Mouse (Mus musculus) hindbrain, embryonic 10.5 days (tissue): ENCODE data around the gene Miox. TPM values are rescaled to one million over a fixed set of nuclear protein-coding genes. Genes with fewer than 3 reads are reported as not detected.

Experiments
- DNase-seq: peaks from one replicate; pipeline ENCODE4 v3.0.0-alpha.2; 2017; ENCODE audit warnings: low spot score
- H3K27ac ChIP-seq: fragments of 300-500 bp; sonication (generic); 2 replicates; pipeline ENCODE4 v1.5.1; 2016; ENCODE audit warnings: mild to moderate bottlenecking, moderate library complexity
- H3K27me3 ChIP-seq: fragments of 300-500 bp; sonication (generic); 2 replicates; pipeline ENCODE4 v1.6.1; 2016; ENCODE audit warnings: mild to moderate bottlenecking; ENCODE audit not compliant: poor library complexity, insufficient read depth, severe bottlenecking
- H3K36me3 ChIP-seq: fragments of 300-500 bp; sonication (generic); 2 replicates; pipeline ENCODE4 v1.6.1; 2016; ENCODE audit warnings: mild to moderate bottlenecking, moderate library complexity
- H3K4me1 ChIP-seq: fragments of 300-500 bp; sonication (generic); replicated peaks from 2 replicates; pipeline ENCODE4 v1.6.1; 2016; ENCODE audit warnings: mild to moderate bottlenecking
- H3K4me3 ChIP-seq: fragments of 300-500 bp; sonication (generic); 2 replicates; pipeline ENCODE4 v1.5.1; 2016; ENCODE audit warnings: mild to moderate bottlenecking, moderate library complexity
- H3K9me3 ChIP-seq: fragments of 300-500 bp; sonication (generic); 2 replicates; pipeline ENCODE4 v1.6.1; 2016; ENCODE audit warnings: mild to moderate bottlenecking, moderate library complexity
- WGBS: fragments of 180-500 bp; shearing (Covaris S2); methylation state at CpG from one replicate; pipeline ENCODE4 v1.1.7; 2016; 5-methylcytosine and 5-hydroxymethylcytosine counted together
- polyA plus RNA-seq: library from polyadenylated mRNA; unstranded; fragments of >200 nt; fragmentation: Nextera tagmentation; extraction: Ambion mirVana; gene quantifications from 2 replicates; pipeline ENCODE4 v1.2.1, GENCODE M21; 2016

The Miox gene
- polyA plus RNA-seq, 1 experiment from 2014 or later: not detected

- H3K27ac ChIP-seq: no peak within 1 kb of the TSS
- 17% methylated on average over 16 of the region's 16 CpGs for WGBS
- H3K36me3 ChIP-seq: peaks cover 12% of the 10 kb centered on the region
- H3K4me1 ChIP-seq: peaks cover 51% of the 10 kb centered on the region
- H3K27me3 ChIP-seq: peaks cover 65% of the 10 kb centered on the region
- H3K4me3 ChIP-seq: peak within 1 kb of the TSS; percentile 55
- no peak for DNase-seq
- no peaks in the 10 kb centered on the region for H3K9me3 ChIP-seq
Measured at GRCm38 (mm10) chr15:89376957-89377356, 42.8 kb downstream of the Miox start, which contains the start of gene Tymp. Gene Tymp, minus strand, starts transcription at chr15:89377039.

- no peak for DNase-seq
- Histone ChIP-seq H3K27me3 (peaks cover 69% of the 10 kb centered on the region), H3K4me1 (peaks cover 47% of the 10 kb centered on the region), H3K36me3 (peaks cover 8% of the 10 kb centered on the region), H3K27ac (no peak overlapping the region), H3K9me3 (no peaks in the 10 kb centered on the region), H3K4me3 (peak overlapping the region; percentile 23)
- WGBS: 7% methylated on average over 18 of the region's 18 CpGs
Measured at GRCm38 (mm10) chr15:89377362-89377761, 43.2 kb downstream of the Miox start.

GRCm38 (mm10) chr15:89377938-89378828 is 44.0 kb downstream of the Miox start:
- H3K27ac ChIP-seq: peak overlapping the region; percentile 73; the same call in 1 of the 2 replicates
- no peaks in the 10 kb centered on the region for H3K36me3 ChIP-seq
- H3K27me3 ChIP-seq: peaks cover 76% of the 10 kb centered on the region
- no peaks in the 10 kb centered on the region for H3K9me3 ChIP-seq
- WGBS: 11% methylated on average over 46 of the region's 46 CpGs
- H3K4me1 ChIP-seq: peaks cover 39% of the 10 kb centered on the region
- peak overlapping the region; percentile 55 for H3K4me3 ChIP-seq
- no peak for DNase-seq

- peak within 1 kb of the TSS; percentile 73 for H3K27ac ChIP-seq
- no peaks in the 10 kb centered on the region for H3K9me3 ChIP-seq
- 1% methylated on average over 33 of the region's 33 CpGs for WGBS
- H3K4me1 ChIP-seq: peaks cover 36% of the 10 kb centered on the region
- peak within 1 kb of the TSS; percentile 55 for H3K4me3 ChIP-seq
- H3K36me3 ChIP-seq: no peaks in the 10 kb centered on the region
- peak; percentile 57 for DNase-seq
- H3K27me3 ChIP-seq: peaks cover 76% of the 10 kb centered on the region
Measured at GRCm38 (mm10) chr15:89378831-89379401, 44.7 kb downstream of the Miox start, which contains the start of gene Odf3b. Gene Odf3b, minus strand, starts transcription at chr15:89379282.

GRCm38 (mm10) chr15:89379429-89379828 is 45.2 kb downstream of the Miox start:
- peaks cover 31% of the 10 kb centered on the region for H3K4me1 ChIP-seq
- no peaks in the 10 kb centered on the region for H3K36me3 ChIP-seq
- H3K27me3 ChIP-seq: peaks cover 78% of the 10 kb centered on the region
- DNase-seq: no peak
- H3K9me3 ChIP-seq: no peaks in the 10 kb centered on the region
- WGBS: 10% methylated on average over 10 of the region's 10 CpGs
- H3K4me3 ChIP-seq: peak overlapping the region; percentile 55
- H3K27ac ChIP-seq: peak overlapping the region; percentile 73; the same call in 1 of the 2 replicates

GRCm38 (mm10) chr15:89384617-89385016 is 50.4 kb downstream of the Miox start, which contains the start of gene Klhdc7b:
Gene Klhdc7b, plus strand, starts transcription at chr15:89384917.
- WGBS: 86% methylated on average over 7 of the region's 7 CpGs
- Histone ChIP-seq H3K9me3 (no peaks in the 10 kb centered on the region), H3K27me3 (peaks cover 51% of the 10 kb centered on the region), H3K4me1 (peaks cover 7% of the 10 kb centered on the region; the same call in 1 of the 2 replicates), H3K4me3 (no peak within 1 kb of the TSS), H3K27ac (no peak within 1 kb of the TSS), H3K36me3 (no peaks in the 10 kb centered on the region)
- DNase-seq: no peak

Other genes with a start within 250 kb of the Miox start
- gene Selenoo, start 245.3 kb upstream of the Miox start, polyA plus RNA-seq: 15.9 and 21.6 TPM in 2 replicates
- 23.7 and 26.0 TPM in 2 replicates for gene Tubgcp6, start 211.3 kb upstream of the Miox start, polyA plus RNA-seq
- 16.4 and 18.5 TPM in 2 replicates for gene Hdac10, start 205.7 kb upstream of the Miox start, polyA plus RNA-seq
- 23.7 and 28.5 TPM in 2 replicates for gene Mapk12, start 193.7 kb upstream of the Miox start, polyA plus RNA-seq
- gene Mapk11, start 184.8 kb upstream of the Miox start, polyA plus RNA-seq: 34.9 and 46.6 TPM in 2 replicates
- 133 and 155 TPM in 2 replicates for gene Plxnb2, start 153.6 kb upstream of the Miox start, polyA plus RNA-seq
- 29.7 and 40.1 TPM in 2 replicates for gene Dennd6b, start 137.9 kb upstream of the Miox start, polyA plus RNA-seq
- gene Ppp6r2, start 122.8 kb upstream of the Miox start, polyA plus RNA-seq: 27.2 and 45.7 TPM in 2 replicates
- 92.5 and 103 TPM in 2 replicates for gene Sbf1, start 19.1 kb upstream of the Miox start, polyA plus RNA-seq
- 0.25 and 0.27 TPM in 2 replicates for gene Adm2, start 11.7 kb upstream of the Miox start, polyA plus RNA-seq
- gene Lmf2, start 21.3 kb downstream of the Miox start, polyA plus RNA-seq: 49.2 and 52.0 TPM in 2 replicates
- 187 and 194 TPM in 2 replicates for gene Ncaph2, start 21.3 kb downstream of the Miox start, polyA plus RNA-seq
- gene Sco2, start 39.4 kb downstream of the Miox start, polyA plus RNA-seq: 6.9 and 8.3 TPM in 2 replicates
- 1.3 and 2.1 TPM in 2 replicates for gene Tymp, start 42.6 kb downstream of the Miox start, polyA plus RNA-seq
- 0.96 and 3.3 TPM in 2 replicates for gene Odf3b, start 44.9 kb downstream of the Miox start, polyA plus RNA-seq
- gene Klhdc7b, start 50.5 kb downstream of the Miox start, polyA plus RNA-seq: not detected in 2 replicates
- gene Syce3, start 76.1 kb downstream of the Miox start, polyA plus RNA-seq: not detected in 2 replicates
- 0.82 and 1.5 TPM in 2 replicates for gene Cpt1b, start 91.5 kb downstream of the Miox start, polyA plus RNA-seq
- gene C730034F03Rik, start 95.2 kb downstream of the Miox start, polyA plus RNA-seq: 3.8 and 6.5 TPM in 2 replicates
- gene Gm44502, start 95.3 kb downstream of the Miox start, polyA plus RNA-seq: not detected in 2 replicates
- 50.9 and 64.1 TPM in 2 replicates for gene Chkb, start 95.5 kb downstream of the Miox start, polyA plus RNA-seq
- 22.2 and 40.3 TPM in 2 replicates for gene Mapk8ip2, start 119.5 kb downstream of the Miox start, polyA plus RNA-seq
- gene Arsa, start 143.0 kb downstream of the Miox start, polyA plus RNA-seq: 14.3 and 14.8 TPM in 2 replicates
- 2.8 and 3.5 TPM in 2 replicates for gene Shank3, start 165.2 kb downstream of the Miox start, polyA plus RNA-seq
- 0.19 and 0.38 TPM in 2 replicates for gene Acr, start 233.9 kb downstream of the Miox start, polyA plus RNA-seq